Mouse (Mus musculus) erythroblast, adult 5-6 weeks (primary cell): ENCODE results near the gene Akt1s1. TPM values are rescaled to one million over a fixed set of nuclear protein-coding genes. Genes with fewer than 3 reads are reported as not detected.

Experiments used
- ATAC-seq: replicated peaks from 2 replicates; pipeline ENCODE4 v1.8.0; 2016; ENCODE audit warnings: moderate number of reproducible peaks, mild to moderate bottlenecking, moderate TSS enrichment, inconsistent platforms; ENCODE audit not compliant: poor library complexity, low FRiP score, severe bottlenecking
- total RNA-seq, 2 experiments: library from RNA; stranded (forward) in 1 of 2; stranded (reverse) in 1 of 2; fragments of 150-400 nt in 1 of 2; fragments of 200-764, 138-1000 nt in 1 of 2; gene quantifications; 2 replicates each; pipeline versions ENCODE4 v1.2.3 to v1.2.4; 2015 to 2017; ENCODE audit warnings: low replicate concordance in 2 of 2

The Akt1s1 gene
- total RNA-seq (2015; ENCODE audit: low replicate concordance) (6.5 and 7.1 TPM in 2 replicates), total RNA-seq (2017; ENCODE audit: low replicate concordance) (19.7 and 43.3 TPM in 2 replicates)

- peak; percentile 76 for ATAC-seq
These were observed at the start of gene Akt1s1, which contains the start of gene Tbc1d17 for GRCm38 (mm10) chr7:44848561-44849415. Gene Akt1s1 (plus strand): TSS chr7:44848991. Gene Tbc1d17 (minus strand): TSS chr7:44849079.

DNA sequence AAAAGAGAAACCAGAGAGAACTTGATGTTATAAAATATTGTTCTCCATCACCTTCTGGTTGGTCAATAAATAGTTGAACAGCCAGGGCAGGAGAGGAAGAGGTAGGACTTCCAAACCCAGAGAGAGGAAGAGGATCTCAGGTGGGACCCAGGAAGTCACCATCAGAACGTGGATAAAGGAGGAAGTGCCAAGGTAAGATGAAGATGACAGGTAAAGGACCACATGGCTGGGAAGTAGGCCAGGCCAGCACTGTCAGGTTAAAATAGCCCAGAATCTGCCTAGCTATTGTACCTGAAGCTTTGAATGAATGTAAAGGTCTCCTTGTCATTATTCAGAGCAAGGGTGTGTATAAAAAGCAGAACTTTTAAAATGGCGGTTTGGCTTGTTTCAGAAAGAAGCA lies 39.9 kb upstream of the Akt1s1 start:
- ATAC-seq, result no peak

DNA sequence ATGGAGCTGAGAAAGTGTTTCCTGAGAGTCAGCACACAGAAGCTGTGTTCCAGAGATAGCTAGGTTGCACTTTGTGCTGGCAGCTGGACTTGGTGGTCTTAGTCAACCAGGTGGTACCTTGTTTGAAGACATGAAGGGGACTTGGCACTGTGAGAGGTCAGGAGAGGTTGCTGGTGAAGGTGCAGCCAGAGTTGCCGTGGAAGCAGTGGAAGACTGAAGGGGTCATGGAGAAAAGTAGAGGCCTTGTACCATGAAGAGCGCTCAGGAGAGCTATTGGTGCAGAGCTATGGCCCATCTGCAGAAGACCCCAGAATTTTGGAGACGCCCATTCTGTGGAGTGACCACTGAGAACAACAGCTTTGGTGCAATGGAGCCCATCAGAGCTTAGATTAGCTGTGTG lies 39.3 kb upstream of the Akt1s1 start:
- ATAC-seq, result no peak

GRCm38 (mm10) chr7:44810365-44810764 lies 38.4 kb upstream of the Akt1s1 start:
- no peak for ATAC-seq

DNA sequence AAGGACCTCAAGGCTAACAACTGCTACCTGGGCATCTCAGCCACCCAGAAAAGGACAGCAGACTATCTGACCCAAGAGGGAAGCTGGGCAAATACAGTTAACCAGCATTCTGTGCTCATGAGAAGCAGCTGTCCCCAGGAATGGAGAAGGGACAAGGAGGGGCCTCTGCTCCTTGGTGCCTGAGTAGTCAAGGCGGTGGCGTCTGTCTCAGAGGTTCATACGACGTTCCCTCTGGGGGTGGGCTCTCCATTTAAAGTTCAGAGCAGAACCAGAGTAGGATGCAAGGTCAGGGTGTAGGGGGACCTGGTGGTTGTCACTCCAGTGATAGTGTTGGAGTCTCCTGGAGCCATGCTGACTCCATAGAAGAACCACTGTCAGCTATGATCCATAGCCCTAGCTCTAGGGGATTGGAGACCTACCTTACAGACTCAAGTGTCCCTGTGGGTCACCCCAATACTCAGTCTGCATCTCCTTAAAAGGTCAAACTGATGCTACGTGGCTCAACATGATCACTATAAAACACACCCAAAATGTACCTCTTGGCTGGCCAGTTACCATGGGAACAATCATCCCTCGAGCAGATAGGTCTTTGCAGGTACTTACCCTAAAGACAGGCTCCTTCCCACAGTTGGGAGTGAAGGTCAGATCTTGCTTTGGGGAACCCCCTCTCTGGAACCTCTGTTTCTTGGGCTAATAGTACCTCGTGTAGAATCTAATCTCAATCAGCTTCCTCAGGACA lies 37.8 kb upstream of the Akt1s1 start:
- no peak for ATAC-seq

- ATAC-seq, result no peak
These were observed 36.0 kb upstream of the Akt1s1 start for GRCm38 (mm10) chr7:44812651-44813325.

GRCm38 (mm10) chr7:44813985-44814384 lies 34.8 kb upstream of the Akt1s1 start:
- ATAC-seq, result no peak

DNA sequence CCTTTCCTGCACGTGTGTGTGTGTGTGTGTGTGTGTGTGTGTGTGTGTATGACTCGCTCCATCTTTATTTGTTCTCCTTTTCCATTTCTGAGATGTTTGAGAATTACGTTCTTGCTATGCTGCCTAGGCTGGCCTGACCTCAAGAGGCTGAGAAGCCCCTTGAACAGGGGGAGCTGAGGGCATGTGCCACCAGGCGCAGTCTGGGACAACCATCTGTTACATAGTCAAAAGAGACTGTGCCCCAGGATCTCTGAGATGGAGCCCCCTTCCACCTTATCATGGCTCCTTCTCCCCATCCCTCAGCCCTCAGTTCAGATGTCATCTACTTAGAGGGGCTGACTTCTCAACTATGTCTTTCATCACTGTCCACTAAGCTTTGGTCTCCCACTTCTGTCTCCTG lies 34.4 kb upstream of the Akt1s1 start:
- no peak for ATAC-seq

GRCm38 (mm10) chr7:44814952-44815553 lies 33.7 kb upstream of the Akt1s1 start:
- no peak for ATAC-seq

GRCm38 (mm10) chr7:44815721-44816469 lies 32.9 kb upstream of the Akt1s1 start, which contains the start of the genes Nup62 and Il4i1:
Gene Nup62 (plus strand): TSS chr7:44816088.
Gene Il4i1 (plus strand): TSS chr7:44816387.
- ATAC-seq, result peak; percentile 90

- ATAC-seq, result peak; percentile 47
These were observed 32.2 kb upstream of the Akt1s1 start, which contains the start of gene Atf5 for GRCm38 (mm10) chr7:44816470-44817021. Gene Atf5 (minus strand): TSS chr7:44816658.

DNA sequence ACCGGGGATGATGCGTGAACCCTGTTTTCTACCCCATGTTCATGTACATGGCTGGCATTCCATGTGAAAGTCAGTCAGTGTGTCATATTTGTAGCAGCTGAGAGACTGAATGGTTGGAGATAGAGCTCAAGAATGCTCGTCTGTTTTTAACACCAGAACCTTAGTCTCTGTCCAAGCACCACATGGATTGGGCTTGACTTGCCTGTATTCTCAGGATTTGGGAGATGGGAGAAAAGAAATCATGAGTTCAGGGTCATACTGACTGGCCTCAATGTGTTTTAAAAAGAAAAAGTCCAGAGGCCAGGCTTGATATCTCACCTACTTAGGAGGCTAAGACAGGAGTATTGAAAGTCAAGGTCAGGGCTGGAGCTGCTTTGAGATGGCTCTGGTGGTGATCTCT lies 31.4 kb upstream of the Akt1s1 start:
- ATAC-seq, result no peak

DNA sequence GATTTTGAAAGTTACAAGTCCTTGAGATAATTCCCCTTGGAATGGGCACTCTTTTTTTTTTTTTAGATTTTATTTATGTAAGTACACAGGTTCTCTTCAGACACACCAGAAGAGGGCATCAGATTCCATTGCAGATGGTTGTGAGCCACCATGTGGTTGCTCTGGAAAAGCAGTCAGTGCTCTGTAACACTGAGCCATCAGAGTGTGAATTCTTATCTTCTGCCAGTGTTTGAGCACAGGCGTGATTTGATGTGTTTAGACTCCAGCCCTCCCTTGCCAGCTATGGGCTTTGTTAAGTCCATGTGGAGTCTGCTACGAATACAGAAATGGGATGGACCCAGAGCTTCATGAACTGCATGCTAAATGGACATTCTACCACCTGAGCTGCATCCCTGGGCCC lies 30.6 kb upstream of the Akt1s1 start:
- ATAC-seq, result no peak

DNA sequence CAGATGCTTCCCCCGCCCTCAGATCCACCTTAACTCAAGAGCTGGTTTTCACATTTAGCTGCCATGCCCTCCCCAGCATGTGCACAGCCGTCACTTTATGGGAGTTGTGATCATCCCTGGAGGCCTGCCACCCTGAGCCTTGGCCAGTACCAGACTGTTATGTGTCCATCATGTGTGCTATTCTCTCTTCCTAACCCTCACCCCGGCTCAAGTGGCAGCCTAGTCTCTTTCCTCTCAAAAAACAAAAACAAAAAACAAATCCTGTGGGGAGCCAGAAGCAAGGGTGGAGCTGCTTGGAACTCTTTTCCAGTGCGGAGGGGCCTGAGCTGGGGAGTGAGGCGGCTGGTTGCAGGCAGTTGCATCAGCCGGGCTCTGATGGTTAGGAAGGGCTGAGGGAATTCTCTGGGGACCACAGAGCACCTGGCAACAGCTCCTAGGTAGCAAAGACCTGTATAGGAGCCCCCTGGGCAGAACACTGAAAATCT lies 30.0 kb upstream of the Akt1s1 start:
- no peak for ATAC-seq

GRCm38 (mm10) chr7:44819391-44819790 lies 29.4 kb upstream of the Akt1s1 start:
- ATAC-seq, result no peak

DNA sequence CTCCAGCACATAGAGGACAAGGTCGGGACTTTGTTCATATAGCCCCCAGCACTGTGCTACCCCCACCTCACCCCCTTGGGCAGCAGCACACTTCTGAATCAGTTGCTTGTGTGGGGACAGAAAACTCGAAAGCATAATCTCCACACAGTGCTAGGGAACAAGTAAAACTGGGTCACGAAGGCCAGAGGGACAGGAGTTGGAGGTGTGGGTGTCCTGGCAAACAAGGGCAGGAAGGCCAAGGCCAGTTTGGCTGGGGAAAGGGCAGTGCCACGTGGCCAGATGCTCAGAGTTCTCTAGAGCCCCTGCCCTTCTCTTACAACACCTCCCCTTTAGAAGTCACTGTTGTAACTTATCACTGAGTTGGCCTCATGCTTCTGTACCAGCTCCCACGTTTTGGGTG lies 28.9 kb upstream of the Akt1s1 start:
- no peak for ATAC-seq

GRCm38 (mm10) chr7:44820525-44820924 lies 28.3 kb upstream of the Akt1s1 start:
- ATAC-seq, result no peak

DNA sequence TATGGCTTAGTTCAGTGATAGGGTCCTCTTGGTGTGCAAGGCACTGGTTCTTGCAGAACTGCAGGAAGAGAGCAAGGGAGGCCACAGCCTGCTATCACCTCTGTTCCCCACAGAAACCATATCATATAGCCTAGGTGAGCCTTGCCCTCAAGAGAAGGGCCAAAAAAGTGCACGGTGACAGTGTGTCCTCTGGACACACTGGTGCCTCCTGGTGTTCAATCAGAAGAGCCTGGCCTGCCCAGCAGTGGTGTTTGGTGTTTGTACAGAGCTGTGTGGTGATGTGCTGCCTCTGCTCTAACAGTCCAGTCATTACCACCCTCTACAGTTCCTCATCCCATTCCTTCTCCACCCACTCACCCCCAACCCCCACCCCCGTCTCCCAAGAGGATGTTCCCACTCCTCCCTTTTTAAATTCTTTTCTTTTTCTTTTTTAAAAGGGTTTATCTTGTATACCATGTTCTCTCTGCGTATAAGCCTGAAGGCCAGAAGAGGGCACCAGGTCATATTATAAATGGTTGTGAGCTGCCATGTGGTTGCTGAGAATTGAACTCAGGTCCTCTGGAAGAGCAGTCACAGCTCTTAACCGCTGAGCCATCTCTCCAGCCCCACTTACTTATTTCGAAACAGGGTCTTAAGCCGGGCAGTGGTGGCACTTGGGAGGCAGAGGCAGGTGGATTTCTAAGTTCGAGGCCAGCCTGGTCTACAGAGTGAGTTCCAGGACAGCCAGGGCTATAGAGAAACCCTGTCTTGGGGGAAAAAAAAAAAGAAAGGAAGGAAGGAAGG lies 26.9 kb upstream of the Akt1s1 start:
- ATAC-seq, result 0 out of 2 replicates have a peak, but pooled peaks have one; percentile 19
